Mouse (Mus musculus): ENCODE measurements at regions not wholly inside any gene's neighbourhood (a gene's known extent, or its start where the extent isn't known, plus 50 kb on each side); places are given as distances from the start of the nearest gene placed in this dataset.

- Histone ChIP-seq H3K4me2 (no peak overlapping the region), H3K27me3 (replicated peaks) (peaks cover 5% of the 10 kb centered on the region; the same call in 1 of the 2 replicates), H3K9ac (no peak overlapping the region), H3K4me1 (replicated peaks) (peaks cover 17% of the 10 kb centered on the region), H3K4me3 (no peak overlapping the region), H3K27ac (ENCODE audit: poor library complexity, severe bottlenecking) (no peak overlapping the region), H3K36me3 (no peaks in the 10 kb centered on the region), H3K9me3 (replicated peaks) (no peaks in the 10 kb centered on the region)
- ATAC-seq (ENCODE audit: insufficient number of reproducible peaks, low FRiP score), result no peak
- WGBS, result 79% methylated on average over 8 of the region's 8 CpGs
These were observed 170.5 kb upstream of the Gli2 start for GRCm38 (mm10) chr1:119223876-119224275.

DNA sequence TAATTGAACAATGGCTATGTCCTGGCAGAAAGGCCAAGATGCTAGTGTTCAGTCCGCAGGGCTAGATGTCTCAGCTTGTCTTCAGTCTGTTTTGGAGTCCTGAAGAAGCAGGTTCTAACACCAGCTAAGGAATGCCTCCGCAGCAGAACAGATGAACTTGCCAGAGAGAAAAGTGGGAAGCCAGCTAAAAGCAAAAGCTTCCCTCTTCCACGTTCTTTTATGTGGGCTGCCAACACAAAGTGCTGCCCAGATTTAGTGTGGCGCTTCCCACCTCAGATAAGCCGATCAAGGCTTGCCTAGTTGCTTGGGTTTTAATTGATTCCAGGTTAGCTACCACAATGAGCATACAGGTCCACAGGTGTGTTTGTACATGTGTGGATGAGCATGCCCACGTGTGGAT, 168.5 kb upstream of the Gli2 start:
- Histone ChIP-seq H3K4me3 (no peak overlapping the region), H3K9me3 (replicated peaks) (no peaks in the 10 kb centered on the region), H3K9ac (no peak overlapping the region), H3K27ac (ENCODE audit: poor library complexity, severe bottlenecking) (no peak overlapping the region), H3K4me1 (replicated peaks) (peaks cover 29% of the 10 kb centered on the region), H3K27me3 (replicated peaks) (peaks cover 5% of the 10 kb centered on the region; the same call in 1 of the 2 replicates), H3K36me3 (no peaks in the 10 kb centered on the region), H3K4me2 (no peak overlapping the region)
- ATAC-seq (ENCODE audit: insufficient number of reproducible peaks, low FRiP score), result no peak
- WGBS, result 78% methylated on average over 6 of the region's 6 CpGs

GRCm38 (mm10) chr1:119221012-119221411, 167.6 kb upstream of the Gli2 start:
- Histone ChIP-seq H3K4me3 (no peak overlapping the region), H3K9ac (no peak overlapping the region), H3K36me3 (no peaks in the 10 kb centered on the region), H3K27me3 (replicated peaks) (peaks cover 5% of the 10 kb centered on the region; the same call in 1 of the 2 replicates), H3K4me2 (no peak overlapping the region), H3K9me3 (replicated peaks) (no peaks in the 10 kb centered on the region), H3K4me1 (replicated peaks) (peaks cover 30% of the 10 kb centered on the region), H3K27ac (ENCODE audit: poor library complexity, severe bottlenecking) (no peak overlapping the region)
- WGBS, result 76% methylated on average over 7 of the region's 7 CpGs
- no peak for ATAC-seq (ENCODE audit: insufficient number of reproducible peaks, low FRiP score)

DNA sequence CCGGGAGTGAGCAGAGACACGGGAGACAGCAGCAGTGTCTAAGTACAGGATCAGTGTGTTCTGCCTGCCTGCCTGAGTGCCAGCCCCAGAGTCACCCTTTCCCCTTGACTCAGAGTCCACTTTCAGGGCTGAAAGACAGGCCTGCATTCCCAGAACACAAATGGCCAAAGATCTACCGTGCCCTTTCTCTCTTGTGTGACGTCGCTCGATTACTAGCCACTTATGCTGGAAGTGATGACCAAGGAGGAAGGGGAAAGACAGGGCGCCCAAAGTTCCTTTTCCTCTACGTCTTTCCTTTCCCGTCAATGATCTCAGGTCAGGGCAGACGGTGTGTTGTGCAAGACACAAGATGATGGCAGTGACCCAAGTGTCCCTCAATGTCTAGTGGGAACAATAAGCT, 166.4 kb upstream of the Gli2 start:
- Histone ChIP-seq H3K27me3 (replicated peaks) (peaks cover 5% of the 10 kb centered on the region; the same call in 1 of the 2 replicates), H3K4me1 (replicated peaks) (peaks cover 30% of the 10 kb centered on the region), H3K4me3 (no peak overlapping the region), H3K9ac (no peak overlapping the region), H3K36me3 (no peaks in the 10 kb centered on the region), H3K9me3 (replicated peaks) (no peaks in the 10 kb centered on the region), H3K4me2 (no peak overlapping the region), H3K27ac (ENCODE audit: poor library complexity, severe bottlenecking) (no peak overlapping the region)
- WGBS, result 55% methylated on average over 10 of the region's 10 CpGs
- no peak for ATAC-seq (ENCODE audit: insufficient number of reproducible peaks, low FRiP score)

DNA sequence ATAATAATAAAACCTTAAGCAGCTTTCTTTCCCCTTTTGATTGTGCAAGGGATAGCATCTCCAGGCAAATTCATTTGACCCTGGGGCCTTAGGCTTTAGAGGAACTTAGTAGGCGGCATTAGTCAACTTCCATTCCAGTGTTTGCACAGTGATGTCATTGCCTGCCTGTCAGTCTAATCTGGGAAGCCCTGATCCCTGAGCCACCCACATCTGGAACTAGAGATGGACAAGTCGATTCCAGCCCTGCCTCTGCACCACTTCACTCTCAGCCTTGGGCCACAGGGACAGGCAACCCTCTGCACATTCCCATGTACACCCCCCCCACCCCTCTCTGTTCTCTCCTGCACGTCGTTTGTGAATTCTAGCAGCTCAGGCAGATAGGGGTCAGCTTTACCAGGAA, 164.0 kb upstream of the Gli2 start:
- WGBS, result 12% methylated on average over 4 of the region's 4 CpGs
- Histone ChIP-seq H3K27me3 (replicated peaks) (no peaks in the 10 kb centered on the region), H3K9ac (no peak overlapping the region), H3K27ac (ENCODE audit: poor library complexity, severe bottlenecking) (no peak overlapping the region), H3K4me2 (no peak overlapping the region), H3K4me3 (no peak overlapping the region), H3K4me1 (replicated peaks) (peaks cover 30% of the 10 kb centered on the region), H3K9me3 (replicated peaks) (no peaks in the 10 kb centered on the region), H3K36me3 (no peaks in the 10 kb centered on the region)
- peak; percentile 41 for ATAC-seq (ENCODE audit: insufficient number of reproducible peaks, low FRiP score)

DNA sequence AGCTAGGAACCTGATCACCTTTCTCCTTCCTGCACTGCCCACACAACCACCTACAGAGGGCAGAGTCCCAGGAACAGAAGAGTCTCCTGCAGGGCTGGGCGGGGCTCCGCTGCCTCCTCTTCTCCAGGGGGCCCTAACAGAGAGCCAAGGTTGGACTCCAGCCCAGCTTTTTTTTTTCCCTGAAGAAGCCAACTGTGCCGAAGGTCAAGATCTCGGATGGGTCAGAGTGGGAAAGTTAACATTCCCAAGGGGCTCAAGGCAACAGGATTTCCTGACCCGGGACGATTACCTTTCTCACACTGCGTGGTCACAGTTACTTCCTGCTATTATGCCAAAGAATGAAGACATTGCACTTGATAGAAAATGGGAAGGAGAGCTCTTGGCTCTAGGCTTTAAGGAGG, 156.2 kb upstream of the Gli2 start:
- no peaks in the 10 kb centered on the region for H3K36me3 ChIP-seq
- H3K4me3 ChIP-seq, result no peak overlapping the region
- H3K4me2 ChIP-seq, result no peak overlapping the region
- H3K9me3 ChIP-seq (replicated peaks), result no peaks in the 10 kb centered on the region
- ATAC-seq (ENCODE audit: insufficient number of reproducible peaks, low FRiP score), result peak; percentile 64
- no peaks in the 10 kb centered on the region; the same call in none of the 2 replicates for H3K4me1 ChIP-seq (replicated peaks)
- WGBS, result 45% methylated on average over 7 of the region's 7 CpGs
- no peaks in the 10 kb centered on the region for H3K27me3 ChIP-seq (replicated peaks)
- no peak overlapping the region for H3K9ac ChIP-seq
- H3K27ac ChIP-seq (ENCODE audit: poor library complexity, severe bottlenecking), result no peak overlapping the region

GRCm38 (mm10) chr1:119202456-119202855, 149.0 kb upstream of the Gli2 start:
- H3K9me3 ChIP-seq (replicated peaks), result no peaks in the 10 kb centered on the region
- H3K27me3 ChIP-seq (replicated peaks), result no peaks in the 10 kb centered on the region
- H3K9ac ChIP-seq, result no peak overlapping the region
- no peaks in the 10 kb centered on the region for H3K36me3 ChIP-seq
- H3K4me1 ChIP-seq (replicated peaks), result peaks cover 5% of the 10 kb centered on the region
- H3K4me3 ChIP-seq, result no peak overlapping the region
- no peak overlapping the region for H3K27ac ChIP-seq (ENCODE audit: poor library complexity, severe bottlenecking)
- H3K4me2 ChIP-seq, result no peak overlapping the region
- ATAC-seq (ENCODE audit: insufficient number of reproducible peaks, low FRiP score), result no peak
- WGBS, result 78% methylated on average over 6 of the region's 6 CpGs

DNA sequence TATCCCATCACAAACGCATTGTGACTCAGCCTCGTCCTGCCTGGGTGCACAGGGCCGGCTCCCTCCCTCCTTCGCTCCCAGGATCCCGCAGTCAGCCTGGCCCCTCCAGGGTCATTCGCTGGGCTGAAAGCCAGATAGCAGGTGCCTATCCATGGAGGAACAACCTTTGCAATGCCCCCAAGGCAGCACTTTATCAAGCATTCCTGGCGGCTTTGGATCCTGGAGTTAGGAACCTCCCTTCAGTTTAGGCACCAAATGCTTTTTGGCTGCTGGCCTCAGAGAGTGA, 143.9 kb upstream of the Gli2 start:
- Histone ChIP-seq H3K36me3 (no peaks in the 10 kb centered on the region), H3K9me3 (replicated peaks) (no peaks in the 10 kb centered on the region), H3K27ac (ENCODE audit: poor library complexity, severe bottlenecking) (no peak overlapping the region), H3K9ac (no peak overlapping the region), H3K27me3 (replicated peaks) (no peaks in the 10 kb centered on the region), H3K4me1 (replicated peaks) (peaks cover 41% of the 10 kb centered on the region), H3K4me2 (peak overlapping the region; percentile 30; the same call in 1 of the 2 replicates), H3K4me3 (no peak overlapping the region)
- peak; percentile 34; the same call in 1 of the 2 replicates for ATAC-seq (ENCODE audit: insufficient number of reproducible peaks, low FRiP score)
- WGBS, result 36% methylated on average over 7 of the region's 7 CpGs

- WGBS, result 53% methylated on average over 13 of the region's 13 CpGs
- 0 out of 2 replicates have a peak, but pooled peaks have one; percentile 10 for ATAC-seq (ENCODE audit: insufficient number of reproducible peaks, low FRiP score)
- Histone ChIP-seq H3K9me3 (replicated peaks) (no peaks in the 10 kb centered on the region), H3K36me3 (no peaks in the 10 kb centered on the region), H3K4me2 (peak overlapping the region; percentile 30; the same call in 1 of the 2 replicates), H3K9ac (no peak overlapping the region), H3K4me3 (no peak overlapping the region), H3K4me1 (replicated peaks) (peaks cover 41% of the 10 kb centered on the region), H3K27ac (ENCODE audit: poor library complexity, severe bottlenecking) (no peak overlapping the region), H3K27me3 (replicated peaks) (no peaks in the 10 kb centered on the region)
These were observed 143.4 kb upstream of the Gli2 start for GRCm38 (mm10) chr1:119196674-119197414.

DNA sequence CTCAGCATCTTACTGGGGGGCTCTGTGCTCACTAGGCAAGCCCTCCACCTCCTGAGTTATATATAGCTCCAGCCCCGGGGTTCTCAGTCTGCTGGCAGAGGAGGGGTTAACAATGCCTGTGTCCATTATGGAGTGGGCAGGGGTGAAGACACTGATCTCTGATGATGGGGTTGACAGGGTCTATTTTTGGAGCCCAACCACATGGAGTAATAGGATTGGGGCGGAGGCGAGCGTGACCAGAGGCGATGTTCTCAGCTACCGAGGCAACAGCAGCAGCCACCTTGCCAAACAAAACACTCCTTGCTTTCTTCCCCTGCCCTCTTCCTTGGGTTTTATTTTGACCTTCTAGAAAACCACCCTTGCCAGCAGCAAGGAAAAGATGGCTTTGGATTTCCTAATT, 141.1 kb upstream of the Gli2 start:
- no peaks in the 10 kb centered on the region for H3K36me3 ChIP-seq
- peak overlapping the region; percentile 27; the same call in 1 of the 2 replicates for H3K4me2 ChIP-seq
- 20% methylated on average over 6 of the region's 6 CpGs for WGBS
- H3K4me3 ChIP-seq, result no peak overlapping the region
- no peaks in the 10 kb centered on the region for H3K9me3 ChIP-seq (replicated peaks)
- peak; percentile 60 for ATAC-seq (ENCODE audit: insufficient number of reproducible peaks, low FRiP score)
- H3K4me1 ChIP-seq (replicated peaks), result peaks cover 45% of the 10 kb centered on the region
- no peak overlapping the region for H3K9ac ChIP-seq
- H3K27me3 ChIP-seq (replicated peaks), result no peaks in the 10 kb centered on the region
- H3K27ac ChIP-seq (ENCODE audit: poor library complexity, severe bottlenecking), result peak overlapping the region; percentile 35

DNA sequence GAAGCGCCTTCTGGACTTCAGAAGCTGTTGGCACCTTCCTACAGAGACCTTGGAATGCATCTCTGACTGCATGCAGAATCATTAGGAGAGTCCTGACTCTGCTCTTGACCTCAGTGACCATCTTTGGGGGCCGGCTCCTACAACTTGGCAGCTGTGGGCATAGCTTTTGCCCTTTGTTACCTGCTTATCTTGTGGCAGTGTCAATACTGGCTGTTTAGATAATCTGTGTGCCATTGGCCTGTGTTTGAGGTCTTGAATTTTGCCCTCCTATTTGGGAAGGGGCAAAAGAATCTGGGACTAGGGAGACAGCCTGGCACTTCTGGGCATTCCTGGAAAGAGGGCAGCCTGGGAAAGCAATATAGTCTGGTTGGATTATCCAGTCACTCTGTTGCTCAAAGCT, 137.8 kb upstream of the Gli2 start:
- H3K9ac ChIP-seq, result no peak overlapping the region
- peaks cover 35% of the 10 kb centered on the region for H3K4me1 ChIP-seq (replicated peaks)
- WGBS, result 50% methylated on average over 2 of the region's 2 CpGs
- no peak overlapping the region for H3K4me2 ChIP-seq
- no peak overlapping the region for H3K27ac ChIP-seq (ENCODE audit: poor library complexity, severe bottlenecking)
- H3K27me3 ChIP-seq (replicated peaks), result no peaks in the 10 kb centered on the region; the same call in 1 of the 2 replicates
- H3K36me3 ChIP-seq, result no peaks in the 10 kb centered on the region
- ATAC-seq (ENCODE audit: insufficient number of reproducible peaks, low FRiP score), result no peak
- H3K4me3 ChIP-seq, result no peak overlapping the region
- H3K9me3 ChIP-seq (replicated peaks), result no peaks in the 10 kb centered on the region

Data from heart, embryonic 12.5 days (tissue).